Mouse (Mus musculus) small intestine, adult 2 months (tissue): ENCODE results near the gene Capg. TPM values are rescaled to one million over a fixed set of nuclear protein-coding genes. Genes with fewer than 3 reads are reported as not detected.

Experiments used
- H3K27ac ChIP-seq: fragments of 200-500 bp; 2 replicates; pipeline ENCODE4 v1.5.1; 2012; ENCODE audit warnings: low read depth, low read length, control low read depth, inconsistent platforms; ENCODE audit not compliant: insufficient read depth
- H3K27me3 ChIP-seq: fragments of 200-500 bp; 2 replicates; pipeline ENCODE4 v1.6.1; 2012; ENCODE audit warnings: mild to moderate bottlenecking, moderate library complexity, low read length, inconsistent platforms; ENCODE audit not compliant: control insufficient read depth, insufficient read depth
- H3K36me3 ChIP-seq: fragments of 200-500 bp; 2 replicates; pipeline ENCODE4 v1.6.1; 2012; ENCODE audit warnings: mild to moderate bottlenecking, low read length, control low read depth, inconsistent platforms; ENCODE audit not compliant: control insufficient read depth, insufficient read depth
- H3K4me1 ChIP-seq: fragments of 200-500 bp; 2 replicates; pipeline ENCODE4 v1.6.1; 2012; ENCODE audit warnings: low read length, inconsistent platforms, mixed read lengths; ENCODE audit not compliant: control insufficient read depth, insufficient read depth, insufficient read length
- H3K4me3 ChIP-seq: fragments of 200-500 bp; 2 replicates; pipeline ENCODE4 v1.5.1; 2012; ENCODE audit warnings: low read depth, mild to moderate bottlenecking, control low read depth, inconsistent platforms, low read length, moderate library complexity
- CTCF ChIP-seq: fragments of 200-500 bp; IDR thresholded peaks from 2 replicates; pipeline ENCODE4 v1.5.1; 2012; ENCODE audit warnings: low read depth, mild to moderate bottlenecking, control low read depth, inconsistent platforms, low read length, moderate library complexity, mixed read lengths; ENCODE audit not compliant: insufficient replicate concordance, insufficient read length; ENCODE audit errors: extremely low read depth
- POLR2A ChIP-seq: fragments of 200-500 bp; IDR thresholded peaks from 2 replicates; pipeline ENCODE4 v1.6.1; 2012; ENCODE audit warnings: low read depth, mild to moderate bottlenecking, control low read depth, inconsistent platforms, low read length, moderate library complexity
- WGBS: fragments of 180-500 bp; shearing (Covaris S2); methylation state at CpG from one replicate; pipeline ENCODE4 v1.1.7; 2018; 5-methylcytosine and 5-hydroxymethylcytosine counted together
- polyA plus RNA-seq: library from polyadenylated mRNA; depleted of rRNA; stranded (reverse); fragments of >200 nt; gene quantifications from 2 replicates; pipeline ENCODE4 v1.2.3, GENCODE M21; 2012

Capg gene
- polyA plus RNA-seq, 1 experiment: 17.5 TPM

DNA sequence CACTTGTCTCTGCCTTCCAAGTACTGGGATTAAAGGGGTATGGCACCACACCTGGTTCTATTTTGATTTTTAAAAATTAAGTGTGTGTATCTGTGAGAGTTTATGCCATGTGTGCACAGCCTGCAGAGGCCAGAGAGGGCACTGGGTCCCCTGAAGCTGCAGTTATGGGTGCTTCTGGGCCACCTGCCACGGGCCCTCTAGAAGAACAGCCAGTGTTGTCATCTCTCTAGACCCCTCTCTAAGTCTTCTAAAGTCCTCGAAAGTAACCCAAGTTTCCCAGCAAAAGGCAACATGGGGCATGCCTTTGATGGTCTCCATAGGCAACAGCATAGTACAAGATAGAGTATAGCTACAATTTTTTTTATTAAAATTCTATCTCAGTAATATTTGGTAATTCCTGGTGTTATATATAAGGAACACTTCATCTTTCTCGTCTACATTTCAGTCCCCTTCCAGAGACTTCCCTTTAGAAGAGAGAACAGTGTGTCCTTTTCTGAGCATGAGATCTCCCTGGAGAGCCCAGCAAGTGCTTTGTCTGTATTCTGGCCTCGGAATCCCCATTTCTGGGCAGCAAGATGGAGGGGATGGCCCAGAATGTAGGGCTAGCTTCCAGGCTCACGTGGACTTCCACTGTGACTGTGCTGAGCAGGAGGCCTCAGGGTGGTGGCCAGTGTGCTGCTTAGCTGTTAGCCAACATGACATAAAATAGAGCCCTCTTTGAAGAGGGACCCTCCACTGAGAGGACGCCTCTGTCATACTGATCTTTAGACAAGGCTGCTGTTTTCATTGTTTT lies 49.0 kb downstream of the Capg start:
- Histone ChIP-seq H3K36me3 (peaks cover 4% of the 10 kb centered on the region; the same call in 1 of the 2 replicates), H3K4me3 (no peak overlapping the region), H3K27ac (no peak overlapping the region), H3K4me1 (peaks cover 20% of the 10 kb centered on the region), H3K27me3 (no peaks in the 10 kb centered on the region)
- TF ChIP-seq CTCF: no peak
- no peak for TF ChIP-seq POLR2A
- 87% methylated on average over 6 of the region's 6 CpGs for WGBS

DNA sequence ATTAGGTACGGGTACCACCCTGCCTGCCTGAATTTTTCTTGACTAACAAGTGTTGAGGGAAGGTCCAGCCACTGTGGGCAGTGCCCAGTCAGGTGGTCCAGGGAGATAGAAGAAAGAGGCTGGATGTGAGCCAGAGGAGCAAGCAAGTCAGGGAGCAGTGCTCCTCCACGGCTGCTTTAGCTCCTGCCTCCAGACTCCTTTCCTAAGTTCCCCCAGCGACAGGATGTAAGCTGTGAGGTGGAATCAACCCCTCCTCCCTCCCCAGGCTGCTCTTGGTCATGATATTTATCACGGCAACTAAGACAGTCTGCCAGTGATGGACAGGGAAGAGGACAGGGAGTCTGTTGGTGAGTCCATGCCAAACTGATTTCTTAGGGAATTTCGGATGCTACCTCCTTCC lies 49.7 kb downstream of the Capg start:
- 73% methylated on average over 5 of the region's 5 CpGs for WGBS
- Histone ChIP-seq H3K27ac (no peak overlapping the region), H3K4me3 (no peak overlapping the region), H3K4me1 (peaks cover 21% of the 10 kb centered on the region), H3K36me3 (peaks cover 4% of the 10 kb centered on the region; the same call in 1 of the 2 replicates), H3K27me3 (no peaks in the 10 kb centered on the region)
- TF ChIP-seq POLR2A (no peak), CTCF (no peak)

DNA sequence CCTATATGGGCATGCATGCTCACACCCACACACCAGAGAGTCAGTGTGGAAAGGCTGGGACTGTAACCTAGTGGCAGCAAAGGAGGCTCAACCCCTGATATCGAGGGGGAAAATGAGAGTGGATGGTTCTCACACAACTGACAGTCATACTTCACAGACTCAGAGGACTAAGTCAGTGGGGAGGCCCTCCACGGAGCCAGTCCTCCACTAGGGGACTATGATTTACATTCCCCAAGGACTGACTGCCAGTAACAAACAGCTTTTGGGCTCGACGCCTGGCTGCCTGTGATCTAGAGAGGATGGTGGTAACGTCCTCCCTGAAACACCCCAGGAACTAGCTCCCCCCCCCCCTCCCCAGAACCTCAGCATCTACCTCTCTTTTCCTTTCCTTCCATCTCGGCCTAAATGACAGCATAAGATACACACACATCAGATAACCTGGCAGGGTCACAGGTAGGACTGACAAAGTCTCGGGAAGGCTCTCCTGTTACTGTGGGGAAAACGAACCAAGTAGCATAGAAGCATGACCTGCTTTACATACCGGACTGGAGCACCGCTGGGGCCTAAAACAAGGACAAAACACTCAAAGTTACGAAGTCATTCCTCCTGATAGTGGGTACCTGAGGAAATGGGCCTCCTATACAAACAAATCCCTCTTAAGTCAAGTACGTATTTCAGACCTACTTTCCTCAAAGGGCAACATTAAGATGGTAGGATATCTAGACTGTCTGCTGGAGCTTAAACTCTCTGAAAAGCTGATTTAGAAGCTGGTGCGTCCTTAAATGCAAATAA lies 53.1 kb downstream of the Capg start:
- H3K27ac ChIP-seq: peak overlapping the region; percentile 43
- no peaks in the 10 kb centered on the region for H3K27me3 ChIP-seq
- peaks cover 7% of the 10 kb centered on the region; the same call in 1 of the 2 replicates for H3K4me1 ChIP-seq
- H3K36me3 ChIP-seq: peaks cover 4% of the 10 kb centered on the region; the same call in 1 of the 2 replicates
- WGBS: 23% methylated on average over 13 of the region's 13 CpGs
- H3K4me3 ChIP-seq: peak overlapping the region; percentile 9; the same call in 1 of the 2 replicates
- TF ChIP-seq POLR2A: no peak
- no peak for TF ChIP-seq CTCF

- Histone ChIP-seq H3K27me3 (no peaks in the 10 kb centered on the region), H3K36me3 (0 out of 2 replicates have a peak, but pooled peaks cover 4% of the 10 kb centered on the region), H3K4me3 (peak within 1 kb of the TSS; percentile 82), H3K4me1 (peaks cover 7% of the 10 kb centered on the region; the same call in 1 of the 2 replicates), H3K27ac (peak within 1 kb of the TSS; percentile 43)
- peak; percentile 99 for TF ChIP-seq POLR2A
- TF ChIP-seq CTCF: no peak
- WGBS: under 1% methylated on average over 38 of the region's 38 CpGs
These were observed 54.0 kb downstream of the Capg start, which contains the start of the genes Elmod3 and Retsat for GRCm38 (mm10) chr6:72597956-72598753. Elmod3 (minus strand) TSS chr6:72598413. Retsat (plus strand) TSS chr6:72598475.

- peak overlapping the region; percentile 82 for H3K4me3 ChIP-seq
- WGBS: 25% methylated on average over 12 of the region's 12 CpGs
- H3K27ac ChIP-seq: peak overlapping the region; percentile 39
- H3K4me1 ChIP-seq: peaks cover 7% of the 10 kb centered on the region; the same call in 1 of the 2 replicates
- TF ChIP-seq CTCF: no peak
- TF ChIP-seq POLR2A: no peak
- no peaks in the 10 kb centered on the region for H3K27me3 ChIP-seq
- peaks cover 7% of the 10 kb centered on the region for H3K36me3 ChIP-seq
These were observed 54.8 kb downstream of the Capg start for GRCm38 (mm10) chr6:72598791-72599557.

DNA sequence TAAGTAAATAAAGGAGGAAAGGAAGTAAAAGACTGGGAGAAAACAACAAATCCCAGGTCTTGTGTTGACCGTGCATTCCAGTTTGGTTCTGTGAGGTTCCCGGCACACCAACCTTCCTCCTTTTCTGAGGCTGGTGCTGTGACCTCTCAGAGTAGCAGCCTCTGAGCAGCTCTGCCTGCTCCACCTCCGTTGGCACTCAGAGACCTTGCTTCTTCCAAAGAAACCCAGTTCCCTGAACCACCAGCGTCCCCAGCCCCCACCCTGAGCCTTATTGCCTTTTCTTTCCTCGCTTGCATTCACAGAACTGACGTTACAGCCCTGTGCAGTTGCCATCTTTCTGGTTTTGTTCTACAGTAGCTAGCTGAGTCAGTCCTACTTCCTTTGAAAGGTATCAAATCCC lies 56.0 kb downstream of the Capg start:
- H3K4me1 ChIP-seq: peaks cover 7% of the 10 kb centered on the region; the same call in 1 of the 2 replicates
- H3K4me3 ChIP-seq: no peak overlapping the region
- 87% methylated on average over 6 of the region's 6 CpGs for WGBS
- H3K27ac ChIP-seq: no peak overlapping the region
- H3K36me3 ChIP-seq: peaks cover 16% of the 10 kb centered on the region
- TF ChIP-seq CTCF (no peak), POLR2A (no peak)
- no peaks in the 10 kb centered on the region for H3K27me3 ChIP-seq
